Mouse (Mus musculus): ENCODE measurements around the gene Fam213a. TPM values are rescaled to one million over a fixed set of nuclear protein-coding genes. Genes with fewer than 3 reads are reported as not detected.
A peak's percentile ranks its signal among the peaks of the same experiment; 100 is the strongest.

Gene Fam213a
- total and polyA plus RNA-seq, 2 experiments from 2014 or later: 9.4 to 25.7 TPM

DNA sequence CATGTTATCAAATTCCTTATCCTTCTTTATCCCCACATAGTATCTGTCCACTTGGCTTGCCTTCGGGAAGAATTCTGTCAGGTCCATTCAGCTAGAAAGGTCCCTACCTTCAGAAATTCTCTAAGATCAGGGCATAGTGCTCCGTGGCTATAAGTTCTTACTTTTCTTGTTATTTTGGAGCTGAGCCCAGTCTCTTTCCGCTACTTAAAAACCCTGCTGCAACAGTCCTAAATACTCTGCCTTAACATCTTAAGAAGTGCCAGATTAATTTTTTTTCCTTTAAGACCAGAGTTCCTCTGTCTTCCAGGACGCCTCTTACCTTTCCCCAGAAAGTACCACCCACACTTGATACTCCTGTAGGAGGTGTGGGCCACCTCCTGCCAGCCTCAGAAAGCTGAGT is 53.4 kb downstream of the Fam213a start:
- Histone ChIP-seq H3K27me3 (ENCODE audit: control insufficient read depth, insufficient read depth, low read length) (no peaks in the 10 kb centered on the region), H3K4me2 (ENCODE audit: low read depth, low read length) (0 out of 2 replicates have a peak overlapping the region, but pooled peaks have one; percentile 15), H3K4me3 (ENCODE audit: low read depth, low read length) (no peak overlapping the region), H3K27ac (ENCODE audit: low read depth) (peak overlapping the region; percentile 87), H3K9ac (replicated peaks; ENCODE audit: low read depth, low read length) (no peak overlapping the region), H3K4me1 (ENCODE audit: control insufficient read depth, insufficient read depth) (peaks cover 64% of the 10 kb centered on the region), H3K36me3 (replicated peaks; ENCODE audit: control insufficient read depth, insufficient read depth, low read length) (no peaks in the 10 kb centered on the region), H3K9me3 (replicated peaks; ENCODE audit: control insufficient read depth, low read length) (no peaks in the 10 kb centered on the region)
- no peak for ATAC-seq (ENCODE audit: insufficient read depth, low read depth)
- no peak for DNase-seq (ENCODE audit: low spot score)
- no peak for TF ChIP-seq CTCF (IDR thresholded peaks at IDR 0.05; ENCODE audit: low read depth)
- TF ChIP-seq EP300 (IDR thresholded peaks at IDR 0.05; ENCODE audit: low read depth): no peak
- 38% methylated on average over 4 of the region's 4 CpGs for WGBS

DNA sequence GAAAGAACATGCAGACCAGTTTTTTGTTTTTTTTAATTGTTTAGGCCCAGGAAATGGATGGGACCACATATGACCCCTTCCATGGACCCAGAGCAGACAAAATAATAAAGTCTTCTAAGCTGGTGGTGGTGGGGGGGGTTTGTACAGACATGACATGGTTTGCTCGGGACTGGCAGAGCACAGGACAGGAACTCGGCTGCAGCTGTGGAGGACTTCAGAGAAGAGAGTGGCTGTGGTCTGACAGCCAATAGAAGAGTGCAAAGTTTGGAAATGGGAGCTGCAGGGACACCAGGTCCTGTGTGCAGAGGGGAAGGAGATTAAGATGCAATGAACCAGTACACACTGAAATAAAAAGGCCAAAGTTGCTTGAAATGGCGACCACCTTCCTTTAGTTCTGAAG is 54.0 kb downstream of the Fam213a start:
- H3K4me3 ChIP-seq (ENCODE audit: low read depth, low read length): no peak overlapping the region
- peak overlapping the region; percentile 15; the same call in 1 of the 2 replicates for H3K4me2 ChIP-seq (ENCODE audit: low read depth, low read length)
- H3K36me3 ChIP-seq (replicated peaks; ENCODE audit: control insufficient read depth, insufficient read depth, low read length): no peaks in the 10 kb centered on the region
- H3K9me3 ChIP-seq (replicated peaks; ENCODE audit: control insufficient read depth, low read length): no peaks in the 10 kb centered on the region
- H3K9ac ChIP-seq (replicated peaks; ENCODE audit: low read depth, low read length): no peak overlapping the region
- TF ChIP-seq EP300 (IDR thresholded peaks at IDR 0.05; ENCODE audit: low read depth): no peak
- TF ChIP-seq CTCF (IDR thresholded peaks at IDR 0.05; ENCODE audit: low read depth): no peak
- DNase-seq (ENCODE audit: low spot score) (no peak), ATAC-seq (ENCODE audit: insufficient read depth, low read depth) (no peak)
- H3K27me3 ChIP-seq (ENCODE audit: control insufficient read depth, insufficient read depth, low read length): no peaks in the 10 kb centered on the region
- H3K4me1 ChIP-seq (ENCODE audit: control insufficient read depth, insufficient read depth): peaks cover 66% of the 10 kb centered on the region
- H3K27ac ChIP-seq (ENCODE audit: low read depth): peak overlapping the region; percentile 87
- 34% methylated on average over 3 of the region's 3 CpGs for WGBS

DNA sequence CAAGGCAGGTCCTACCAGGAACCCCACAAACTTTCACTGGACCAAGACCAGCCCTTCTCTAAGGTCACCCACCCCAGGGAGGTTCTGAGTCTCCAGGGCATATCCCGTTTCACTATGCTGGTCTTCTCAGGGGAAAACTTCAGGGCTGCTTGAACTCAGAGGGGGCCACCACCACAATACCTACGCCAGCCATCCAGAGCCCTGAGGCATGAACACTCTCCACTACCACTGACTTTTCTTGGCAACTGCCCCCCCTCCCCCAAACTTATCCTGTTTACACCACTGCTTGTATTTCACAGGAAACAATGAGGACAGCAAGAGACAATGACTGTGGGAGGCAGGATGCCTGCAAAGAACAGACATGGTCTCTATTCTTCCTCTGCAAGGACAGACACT is 54.6 kb downstream of the Fam213a start:
- Histone ChIP-seq H3K4me1 (ENCODE audit: control insufficient read depth, insufficient read depth) (peaks cover 60% of the 10 kb centered on the region), H3K9me3 (replicated peaks; ENCODE audit: control insufficient read depth, low read length) (no peaks in the 10 kb centered on the region), H3K4me2 (ENCODE audit: low read depth, low read length) (no peak overlapping the region), H3K9ac (replicated peaks; ENCODE audit: low read depth, low read length) (no peak overlapping the region), H3K4me3 (ENCODE audit: low read depth, low read length) (no peak overlapping the region), H3K27ac (ENCODE audit: low read depth) (peak overlapping the region; percentile 87), H3K27me3 (ENCODE audit: control insufficient read depth, insufficient read depth, low read length) (no peaks in the 10 kb centered on the region), H3K36me3 (replicated peaks; ENCODE audit: control insufficient read depth, insufficient read depth, low read length) (no peaks in the 10 kb centered on the region)
- whole genome bisulfite sequencing: 45% methylated on average over 2 of the region's 2 CpGs
- ATAC-seq (ENCODE audit: insufficient read depth, low read depth) (peak; percentile 34; the same call in 1 of the 2 replicates), DNase-seq (ENCODE audit: low spot score) (peak; percentile 37)
- TF ChIP-seq EP300 (IDR thresholded peaks at IDR 0.05; ENCODE audit: low read depth) (no peak), CTCF (IDR thresholded peaks at IDR 0.05; ENCODE audit: low read depth) (no peak)

DNA sequence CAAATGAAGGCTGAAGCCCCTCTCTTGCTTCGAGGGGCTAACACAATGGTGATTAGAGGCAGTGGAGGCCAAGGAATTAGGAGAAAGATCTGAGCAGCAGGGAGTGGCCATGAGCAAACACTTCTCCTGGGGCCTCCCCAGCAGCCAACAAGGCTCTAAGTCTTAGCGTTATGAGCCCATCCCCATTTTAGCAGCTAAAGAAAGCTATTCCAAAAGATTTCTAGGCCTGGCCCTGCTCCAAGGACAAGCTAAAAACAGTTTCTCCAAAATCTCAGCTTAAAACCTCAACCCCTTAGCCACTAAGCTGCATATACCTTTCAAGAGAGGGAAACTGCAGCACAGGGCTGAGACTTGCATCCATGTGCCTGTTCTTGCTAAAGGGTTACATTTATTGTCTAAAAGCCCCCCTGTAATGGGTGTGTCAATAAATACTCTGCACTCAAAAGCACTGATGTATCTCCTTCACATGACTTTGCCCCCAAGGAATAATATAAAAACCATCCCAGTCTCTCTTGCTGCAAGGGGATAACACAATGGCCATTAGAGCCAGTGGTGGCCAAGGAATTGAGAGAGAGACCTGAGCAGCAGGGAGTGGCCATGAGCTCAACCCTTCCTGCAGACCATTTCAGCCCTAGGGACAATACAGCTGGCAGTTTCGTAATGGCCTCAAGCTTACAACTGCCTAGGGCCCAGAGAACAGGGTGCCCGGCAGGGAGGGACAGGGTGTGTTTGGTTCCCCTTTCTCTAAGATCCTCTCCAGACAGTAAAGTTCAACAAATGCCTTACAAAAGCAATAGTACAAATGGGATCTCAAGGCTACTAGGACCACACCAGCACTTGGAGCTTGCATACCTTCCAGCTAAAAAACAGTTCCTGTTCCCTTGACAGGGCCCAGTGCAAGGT is 55.3 kb downstream of the Fam213a start:
- TF ChIP-seq EP300 (IDR thresholded peaks at IDR 0.05; ENCODE audit: low read depth) (no peak), CTCF (IDR thresholded peaks at IDR 0.05; ENCODE audit: low read depth) (no peak)
- WGBS: 52% methylated on average over 4 of the region's 4 CpGs
- Histone ChIP-seq H3K36me3 (replicated peaks; ENCODE audit: control insufficient read depth, insufficient read depth, low read length) (no peaks in the 10 kb centered on the region), H3K9ac (replicated peaks; ENCODE audit: low read depth, low read length) (0 out of 2 replicates have a peak overlapping the region, but pooled peaks have one; percentile 23), H3K4me1 (ENCODE audit: control insufficient read depth, insufficient read depth) (peaks cover 55% of the 10 kb centered on the region), H3K9me3 (replicated peaks; ENCODE audit: control insufficient read depth, low read length) (no peaks in the 10 kb centered on the region), H3K4me2 (ENCODE audit: low read depth, low read length) (no peak overlapping the region), H3K4me3 (ENCODE audit: low read depth, low read length) (no peak overlapping the region), H3K27ac (ENCODE audit: low read depth) (peak overlapping the region; percentile 87), H3K27me3 (ENCODE audit: control insufficient read depth, insufficient read depth, low read length) (no peaks in the 10 kb centered on the region)
- DNase-seq (ENCODE audit: low spot score) (no peak), ATAC-seq (ENCODE audit: insufficient read depth, low read depth) (no peak)

DNA sequence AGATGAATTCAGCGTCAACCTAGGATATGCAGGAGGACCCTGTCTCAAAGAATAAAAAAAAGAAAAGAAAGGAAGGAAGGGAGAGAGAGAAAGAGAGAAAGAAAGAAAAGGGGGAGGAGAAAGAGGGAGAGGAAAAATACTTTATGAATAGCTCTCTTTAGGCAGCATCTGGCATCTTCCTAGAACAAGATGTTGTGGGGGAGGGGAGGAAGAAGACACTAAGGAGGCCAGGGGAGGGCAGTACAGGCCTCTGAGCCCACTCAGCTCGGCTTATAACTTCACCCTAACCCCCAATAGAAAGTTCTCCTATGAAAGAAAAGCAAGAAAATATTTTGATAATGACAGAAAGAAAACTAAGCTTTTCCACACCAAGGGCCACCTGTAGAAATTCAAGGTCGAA is 56.0 kb downstream of the Fam213a start:
- 57% methylated on average over 3 of the region's 3 CpGs for WGBS
- no peak for TF ChIP-seq CTCF (IDR thresholded peaks at IDR 0.05; ENCODE audit: low read depth)
- TF ChIP-seq EP300 (IDR thresholded peaks at IDR 0.05; ENCODE audit: low read depth): no peak
- peak; percentile 26 for DNase-seq (ENCODE audit: low spot score)
- Histone ChIP-seq H3K4me2 (ENCODE audit: low read depth, low read length) (no peak overlapping the region), H3K36me3 (replicated peaks; ENCODE audit: control insufficient read depth, insufficient read depth, low read length) (no peaks in the 10 kb centered on the region), H3K4me3 (ENCODE audit: low read depth, low read length) (no peak overlapping the region), H3K27me3 (ENCODE audit: control insufficient read depth, insufficient read depth, low read length) (no peaks in the 10 kb centered on the region), H3K4me1 (ENCODE audit: control insufficient read depth, insufficient read depth) (peaks cover 51% of the 10 kb centered on the region), H3K9me3 (replicated peaks; ENCODE audit: control insufficient read depth, low read length) (no peaks in the 10 kb centered on the region), H3K9ac (replicated peaks; ENCODE audit: low read depth, low read length) (0 out of 2 replicates have a peak overlapping the region, but pooled peaks have one; percentile 23), H3K27ac (ENCODE audit: low read depth) (peak overlapping the region; percentile 87)
- ATAC-seq (ENCODE audit: insufficient read depth, low read depth): no peak
